Mouse (Mus musculus): ENCODE results near the gene Atp5d.

Gene Atp5d

GRCm38 (mm10) chr10:80152071-80152872 lies 13.8 kb downstream of the Atp5d start:
- DNase-seq (ENCODE audit: low read depth, low spot score), result no peak

GRCm38 (mm10) chr10:80152873-80153260 lies 14.4 kb downstream of the Atp5d start:
- DNase-seq (ENCODE audit: low read depth, low spot score), result no peak

GRCm38 (mm10) chr10:80153713-80154112 lies 15.3 kb downstream of the Atp5d start:
- no peak for DNase-seq (ENCODE audit: low read depth, low spot score)

- no peak for DNase-seq (ENCODE audit: low read depth, low spot score)
Observed at GRCm38 (mm10) chr10:80154384-80154783, 16.0 kb downstream of the Atp5d start.

GRCm38 (mm10) chr10:80155277-80155676 lies 16.8 kb downstream of the Atp5d start:
- DNase-seq (ENCODE audit: low read depth, low spot score), result no peak

- no peak for DNase-seq (ENCODE audit: low read depth, low spot score)
Observed at GRCm38 (mm10) chr10:80156002-80156751, 17.7 kb downstream of the Atp5d start.

GRCm38 (mm10) chr10:80156752-80157053 lies 18.3 kb downstream of the Atp5d start:
- DNase-seq (ENCODE audit: low read depth, low spot score), result no peak

GRCm38 (mm10) chr10:80157141-80157929 lies 18.9 kb downstream of the Atp5d start:
- no peak for DNase-seq (ENCODE audit: low read depth, low spot score)

- no peak for DNase-seq (ENCODE audit: low read depth, low spot score)
Observed at GRCm38 (mm10) chr10:80158307-80158986, 20.0 kb downstream of the Atp5d start.

- DNase-seq (ENCODE audit: low read depth, low spot score), result no peak
Observed at GRCm38 (mm10) chr10:80159021-80159560, 20.7 kb downstream of the Atp5d start.

- DNase-seq (ENCODE audit: low read depth, low spot score), result peak; percentile 98
Observed at GRCm38 (mm10) chr10:80159561-80160454, 21.4 kb downstream of the Atp5d start.

GRCm38 (mm10) chr10:80160455-80161371 lies 22.3 kb downstream of the Atp5d start:
- DNase-seq (ENCODE audit: low read depth, low spot score), result no peak

GRCm38 (mm10) chr10:80161522-80162242 lies 23.2 kb downstream of the Atp5d start:
- DNase-seq (ENCODE audit: low read depth, low spot score), result no peak

- no peak for DNase-seq (ENCODE audit: low read depth, low spot score)
Observed at GRCm38 (mm10) chr10:80162243-80162608, 23.8 kb downstream of the Atp5d start.

- no peak for DNase-seq (ENCODE audit: low read depth, low spot score)
Observed at GRCm38 (mm10) chr10:80162716-80163299, 24.4 kb downstream of the Atp5d start.

GRCm38 (mm10) chr10:80163721-80164120 lies 25.3 kb downstream of the Atp5d start:
- DNase-seq (ENCODE audit: low read depth, low spot score), result no peak

GRCm38 (mm10) chr10:80164161-80164997 lies 25.9 kb downstream of the Atp5d start:
- DNase-seq (ENCODE audit: low read depth, low spot score), result no peak

GRCm38 (mm10) chr10:80164998-80165344 lies 26.5 kb downstream of the Atp5d start:
- no peak for DNase-seq (ENCODE audit: low read depth, low spot score)

All from brain, embryonic 18.5 days (tissue).